Mouse (Mus musculus) MEL (cell line): Measurements from ENCODE around the gene Scfd2.

Source experiments
- ETS1 ChIP-seq: IDR thresholded peaks from 2 replicates; pipeline ENCODE4 v1.6.1; 2012; ENCODE audit warnings: low read depth, mild to moderate bottlenecking, inconsistent platforms, low read length, improper control_type of control experiment, moderate library complexity
- MYC ChIP-seq: IDR thresholded peaks from 2 replicates; pipeline ENCODE4 v1.6.1; 2011; ENCODE audit warnings: low read depth, mild to moderate bottlenecking, low read length, improper control_type of control experiment, moderate library complexity

- TF ChIP-seq ETS1 (no peak), MYC (no peak)
Measured at GRCm38 (mm10) chr5:74285764-74286163, 245.8 kb downstream of the Scfd2 start.
